In the genomic region with DNA sequence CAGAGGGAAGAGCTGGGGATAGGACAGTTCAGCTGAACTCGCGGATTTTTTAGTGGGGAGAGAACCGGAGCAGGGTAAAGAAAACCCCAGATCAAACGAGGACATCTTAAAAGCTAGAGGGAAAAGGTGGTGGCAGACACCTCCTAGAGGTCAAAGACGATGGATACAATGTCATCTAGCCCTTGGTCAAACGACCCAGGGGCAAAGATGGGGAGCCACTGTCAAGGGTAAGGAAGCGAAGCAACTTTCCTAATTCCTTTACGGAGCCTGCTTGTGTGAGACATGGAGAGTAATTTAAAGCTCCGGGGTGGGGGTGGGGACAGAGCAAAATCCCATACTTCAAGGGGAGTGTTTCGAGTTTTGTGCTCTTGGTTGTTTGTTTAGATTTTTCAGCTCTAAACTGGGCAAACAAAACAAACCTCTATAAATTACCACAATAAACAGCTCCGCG, we compare ENCODE assay signal across 2 mouse cellular contexts.
TF ChIP-seq lines count a peak whose summit lies in the region.

No protein-coding gene starts in this region.

TF ChIP-seq in C2C12, 6 proteins besides CTCF, POLR2A, EP300 and RAD21:
- TF ChIP-seq FOSL1 (IDR thresholded peaks at IDR 0.05; ENCODE audit: insufficient read depth, low read length, poor library complexity, severe bottlenecking) (no peak), MYOG (IDR thresholded peaks at IDR 0.05; ENCODE audit: control insufficient read depth, extremely low read depth, insufficient read length) (no peak), USF1 (IDR thresholded peaks at IDR 0.05; ENCODE audit: low read depth) (no peak), MYOD1 (IDR thresholded peaks at IDR 0.05; ENCODE audit: control insufficient read depth, insufficient read length, low read depth) (no peak), MAX (IDR thresholded peaks at IDR 0.05) (no peak), CEBPB (IDR thresholded peaks at IDR 0.05; ENCODE audit: low read depth) (no peak)

TF ChIP-seq in MEL, 35 proteins besides CTCF, POLR2A, EP300 and RAD21:
- TF ChIP-seq MXI1 (IDR thresholded peaks at IDR 0.05; ENCODE audit: low read depth, low read length): no peak
- no peak for TF ChIP-seq CHD2 (IDR thresholded peaks at IDR 0.05; ENCODE audit: low read length)
- no peak for TF ChIP-seq E2F4 (IDR thresholded peaks at IDR 0.05; ENCODE audit: borderline replicate concordance, low read depth, low read length)
- no peak for TF ChIP-seq MYC (IDR thresholded peaks at IDR 0.05; ENCODE audit: low read depth, low read length)
